Mouse (Mus musculus) liver, postnatal 0 days (tissue): ENCODE data around the gene Otos.

Experiments used
- CTCF ChIP-seq: sonication (generic); IDR thresholded peaks from 2 replicates; pipeline ENCODE4 v1.5.1; 2016; ENCODE audit warnings: antibody characterized with exemption, low read depth
- EP300 ChIP-seq: IDR thresholded peaks from 2 replicates; pipeline ENCODE4 v1.6.1; 2016; ENCODE audit warnings: antibody characterized with exemption, low read depth, mild to moderate bottlenecking

- TF ChIP-seq CTCF = peak; percentile 89
- no peak for TF ChIP-seq EP300
These were observed 889 bp downstream of the Otos start for GRCm38 (mm10) chr1:92647752-92648151.
